Mouse (Mus musculus) heart, embryonic 15.5 days (tissue): ENCODE data around the gene Hunk. TPM values are rescaled to one million over a fixed set of nuclear protein-coding genes. Genes with fewer than 3 reads are reported as not detected.

Experiments
- ATAC-seq: fragments of 200-750 bp; cut with Nextera tagmentation; replicated peaks from 2 replicates; pipeline ENCODE4 v1.8.0; 2017; ENCODE audit warnings: low read depth, moderate TSS enrichment; ENCODE audit not compliant: insufficient number of reproducible peaks, insufficient read depth, low FRiP score
- H3K27ac ChIP-seq: fragments of 300-500 bp; sonication (generic); 2 replicates; pipeline ENCODE4 v1.5.1; 2015; ENCODE audit warnings: mild to moderate bottlenecking, inconsistent platforms
- H3K27me3 ChIP-seq: fragments of 300-500 bp; sonication (generic); 2 replicates; pipeline ENCODE4 v1.6.1; 2015; ENCODE audit warnings: inconsistent platforms
- H3K36me3 ChIP-seq: fragments of 300-500 bp; sonication (generic); 2 replicates; pipeline ENCODE4 v1.6.1; 2015; ENCODE audit warnings: mild to moderate bottlenecking, inconsistent platforms
- H3K4me1 ChIP-seq: fragments of 300-500 bp; sonication (generic); replicated peaks from 2 replicates; pipeline ENCODE4 v1.6.1; 2015; ENCODE audit warnings: inconsistent platforms
- H3K4me2 ChIP-seq: fragments of 300-500 bp; sonication (generic); 2 replicates; pipeline ENCODE4 v1.6.1; 2015; ENCODE audit warnings: inconsistent platforms, mild to moderate bottlenecking, moderate library complexity
- H3K4me3 ChIP-seq: fragments of 300-500 bp; sonication (generic); 2 replicates; pipeline ENCODE4 v1.5.1; 2015; ENCODE audit warnings: mild to moderate bottlenecking, inconsistent platforms
- H3K9ac ChIP-seq: fragments of 300-500 bp; sonication (generic); 2 replicates; pipeline ENCODE4 v1.6.1; 2015; ENCODE audit warnings: mild to moderate bottlenecking, inconsistent platforms
- H3K9me3 ChIP-seq: fragments of 300-500 bp; sonication (generic); replicated peaks from 2 replicates; pipeline ENCODE4 v1.6.1; 2016; ENCODE audit warnings: inconsistent platforms
- WGBS: fragments of 180-500 bp; shearing (Covaris S2); methylation state at CpG from one replicate; pipeline ENCODE4 v1.1.7; 2015; ENCODE audit warnings: mixed read lengths; 5-methylcytosine and 5-hydroxymethylcytosine counted together
- polyA plus RNA-seq: library from polyadenylated mRNA; unstranded; fragments of >200 nt; fragmentation: Nextera tagmentation; extraction: Ambion mirVana; gene quantifications from 2 replicates; pipeline ENCODE4 v1.2.1, GENCODE M21; 2015

Hunk gene
- polyA plus RNA-seq, 1 experiment from 2014 or later = 7.2 TPM

- no peak for ATAC-seq
- no peak overlapping the region for H3K27ac ChIP-seq
- H3K36me3 ChIP-seq = peaks cover 63% of the 10 kb centered on the region
- 93% methylated on average over 5 of the region's 5 CpGs for whole genome bisulfite sequencing
- no peaks in the 10 kb centered on the region for H3K9me3 ChIP-seq
- H3K4me3 ChIP-seq = no peak overlapping the region
- H3K4me2 ChIP-seq = no peak overlapping the region
- no peaks in the 10 kb centered on the region for H3K27me3 ChIP-seq
- H3K4me1 ChIP-seq = no peaks in the 10 kb centered on the region
- no peak overlapping the region for H3K9ac ChIP-seq
These were observed 95.8 kb downstream of the Hunk start for GRCm38 (mm10) chr16:90481612-90482011.

GRCm38 (mm10) chr16:90483341-90483740, 97.5 kb downstream of the Hunk start:
- H3K9ac ChIP-seq = no peak overlapping the region
- WGBS = 90% methylated on average over 6 of the region's 6 CpGs
- no peak for ATAC-seq
- H3K36me3 ChIP-seq = peaks cover 58% of the 10 kb centered on the region
- no peak overlapping the region for H3K27ac ChIP-seq
- no peak overlapping the region for H3K4me2 ChIP-seq
- no peak overlapping the region for H3K4me3 ChIP-seq
- no peaks in the 10 kb centered on the region for H3K9me3 ChIP-seq
- no peaks in the 10 kb centered on the region for H3K4me1 ChIP-seq
- no peaks in the 10 kb centered on the region for H3K27me3 ChIP-seq

- Histone ChIP-seq H3K27ac (no peak overlapping the region), H3K4me2 (no peak overlapping the region), H3K27me3 (no peaks in the 10 kb centered on the region), H3K4me1 (peaks cover 3% of the 10 kb centered on the region; the same call in 1 of the 2 replicates), H3K9me3 (no peaks in the 10 kb centered on the region), H3K36me3 (peaks cover 53% of the 10 kb centered on the region), H3K9ac (no peak overlapping the region), H3K4me3 (no peak overlapping the region)
- 83% methylated on average over 7 of the region's 7 CpGs for WGBS
- ATAC-seq = no peak
These were observed 99.3 kb downstream of the Hunk start for GRCm38 (mm10) chr16:90485125-90485524.

GRCm38 (mm10) chr16:90485599-90485998, 99.8 kb downstream of the Hunk start:
- Histone ChIP-seq H3K4me1 (peaks cover 3% of the 10 kb centered on the region; the same call in 1 of the 2 replicates), H3K36me3 (peaks cover 50% of the 10 kb centered on the region), H3K9ac (no peak overlapping the region), H3K27ac (no peak overlapping the region), H3K27me3 (no peaks in the 10 kb centered on the region), H3K4me3 (no peak overlapping the region), H3K9me3 (no peaks in the 10 kb centered on the region), H3K4me2 (no peak overlapping the region)
- WGBS = 92% methylated on average over 4 of the region's 4 CpGs
- no peak for ATAC-seq

- Histone ChIP-seq H3K27ac (peak overlapping the region; percentile 18; the same call in 1 of the 2 replicates), H3K36me3 (peaks cover 25% of the 10 kb centered on the region), H3K4me2 (no peak overlapping the region), H3K9ac (no peak overlapping the region), H3K4me1 (peaks cover 13% of the 10 kb centered on the region), H3K4me3 (no peak overlapping the region), H3K27me3 (no peaks in the 10 kb centered on the region), H3K9me3 (no peaks in the 10 kb centered on the region)
- ATAC-seq = no peak
- WGBS = 68% methylated on average over 4 of the region's 4 CpGs
These were observed 104.3 kb downstream of the Hunk start for GRCm38 (mm10) chr16:90490066-90490465.

DNA sequence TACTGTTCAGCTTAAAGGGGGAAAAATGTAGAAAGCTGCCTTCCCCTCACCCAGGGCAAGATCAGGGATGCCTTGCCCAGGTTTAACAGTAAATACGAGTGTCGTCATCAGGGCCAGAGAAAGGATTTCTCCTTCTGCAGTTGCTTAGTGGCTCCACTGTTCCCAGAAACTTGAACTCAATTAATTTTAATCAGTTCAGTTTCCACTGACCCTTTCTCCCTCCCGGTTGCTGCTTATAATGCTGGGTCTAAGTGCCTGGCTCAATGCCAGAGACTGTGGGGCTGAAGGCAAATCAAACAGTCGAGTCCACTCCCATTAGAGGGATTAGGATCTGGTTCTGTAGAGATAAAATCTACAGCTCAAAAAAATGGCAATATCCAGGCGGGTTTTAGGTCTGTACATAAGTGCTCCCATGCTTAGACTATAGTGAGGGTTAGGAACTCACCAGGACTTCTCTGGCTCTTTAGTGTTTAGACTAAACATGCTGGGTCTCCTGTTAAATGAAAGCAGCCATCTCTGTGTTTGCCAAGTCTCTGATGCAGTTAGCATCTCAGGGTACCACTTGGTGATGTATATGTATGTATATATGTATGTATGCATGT, 106.2 kb downstream of the Hunk start:
- peaks cover 27% of the 10 kb centered on the region for H3K36me3 ChIP-seq
- no peak for ATAC-seq
- no peak overlapping the region for H3K4me3 ChIP-seq
- no peaks in the 10 kb centered on the region for H3K9me3 ChIP-seq
- H3K4me1 ChIP-seq = peaks cover 13% of the 10 kb centered on the region
- 41% methylated on average over 5 of the region's 5 CpGs for WGBS
- no peaks in the 10 kb centered on the region for H3K27me3 ChIP-seq
- no peak overlapping the region for H3K4me2 ChIP-seq
- no peak overlapping the region for H3K27ac ChIP-seq
- no peak overlapping the region for H3K9ac ChIP-seq

GRCm38 (mm10) chr16:90496930-90497329, 111.1 kb downstream of the Hunk start:
- H3K9ac ChIP-seq = no peak overlapping the region
- no peak overlapping the region for H3K27ac ChIP-seq
- no peak overlapping the region for H3K4me2 ChIP-seq
- no peaks in the 10 kb centered on the region for H3K9me3 ChIP-seq
- peaks cover 12% of the 10 kb centered on the region; the same call in 1 of the 2 replicates for H3K4me1 ChIP-seq
- peaks cover 23% of the 10 kb centered on the region for H3K36me3 ChIP-seq
- 52% methylated on average over 11 of the region's 11 CpGs for WGBS
- H3K27me3 ChIP-seq = no peaks in the 10 kb centered on the region
- no peak for ATAC-seq
- no peak overlapping the region for H3K4me3 ChIP-seq

GRCm38 (mm10) chr16:90497749-90498464, 112.1 kb downstream of the Hunk start:
- H3K36me3 ChIP-seq = peaks cover 23% of the 10 kb centered on the region
- no peak overlapping the region for H3K27ac ChIP-seq
- WGBS = 74% methylated on average over 16 of the region's 16 CpGs
- ATAC-seq = no peak
- H3K4me3 ChIP-seq = no peak overlapping the region
- H3K9me3 ChIP-seq = no peaks in the 10 kb centered on the region
- H3K9ac ChIP-seq = no peak overlapping the region
- H3K4me2 ChIP-seq = no peak overlapping the region
- no peaks in the 10 kb centered on the region for H3K27me3 ChIP-seq
- H3K4me1 ChIP-seq = peaks cover 11% of the 10 kb centered on the region; the same call in 1 of the 2 replicates

GRCm38 (mm10) chr16:90500809-90501208, 115.0 kb downstream of the Hunk start:
- H3K27me3 ChIP-seq = no peaks in the 10 kb centered on the region
- no peak overlapping the region for H3K9ac ChIP-seq
- H3K36me3 ChIP-seq = peaks cover 13% of the 10 kb centered on the region; the same call in 1 of the 2 replicates
- H3K4me2 ChIP-seq = no peak overlapping the region
- no peak overlapping the region for H3K4me3 ChIP-seq
- WGBS = 70% methylated on average over 6 of the region's 6 CpGs
- H3K27ac ChIP-seq = no peak overlapping the region
- H3K4me1 ChIP-seq = peaks cover 11% of the 10 kb centered on the region; the same call in 1 of the 2 replicates
- H3K9me3 ChIP-seq = no peaks in the 10 kb centered on the region
- no peak for ATAC-seq

GRCm38 (mm10) chr16:90505252-90505651, 119.4 kb downstream of the Hunk start:
- Histone ChIP-seq H3K4me2 (no peak overlapping the region), H3K27ac (no peak overlapping the region), H3K36me3 (no peaks in the 10 kb centered on the region), H3K4me3 (no peak overlapping the region), H3K9me3 (no peaks in the 10 kb centered on the region), H3K9ac (no peak overlapping the region), H3K4me1 (no peaks in the 10 kb centered on the region), H3K27me3 (no peaks in the 10 kb centered on the region)
- 83% methylated on average over 10 of the region's 10 CpGs for WGBS
- no peak for ATAC-seq

DNA sequence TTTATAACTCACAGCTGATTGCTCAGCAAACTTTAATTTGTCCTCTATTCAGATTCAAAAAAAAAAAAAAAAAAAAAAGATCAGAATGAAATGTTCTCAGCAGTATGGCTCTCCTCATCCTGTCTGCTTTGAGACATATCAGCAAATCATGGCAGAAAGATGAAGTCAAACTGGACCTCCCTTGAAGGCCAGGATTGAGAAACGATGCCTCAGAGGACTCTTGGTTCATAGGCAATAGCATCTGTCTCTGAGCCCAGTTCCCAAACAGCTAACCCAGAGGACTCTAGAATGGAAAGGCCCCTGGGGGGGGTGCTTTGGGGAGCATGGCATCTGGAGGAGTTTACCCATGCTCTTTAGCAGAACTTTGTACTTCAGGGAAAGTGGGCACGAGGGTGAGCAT, 119.9 kb downstream of the Hunk start:
- Histone ChIP-seq H3K9ac (no peak overlapping the region), H3K27me3 (no peaks in the 10 kb centered on the region), H3K4me1 (no peaks in the 10 kb centered on the region), H3K27ac (no peak overlapping the region), H3K4me2 (no peak overlapping the region), H3K36me3 (no peaks in the 10 kb centered on the region), H3K4me3 (no peak overlapping the region), H3K9me3 (no peaks in the 10 kb centered on the region)
- 84% methylated on average over 2 of the region's 2 CpGs for WGBS
- ATAC-seq = no peak
